Mouse (Mus musculus): ENCODE results near the gene Plxnb2.

GRCm38 (mm10) chr15:89127364-89127940, 53.1 kb downstream of the Plxnb2 start:
- no peak for TF ChIP-seq CTCF (IDR thresholded peaks at IDR 0.05; ENCODE audit: extremely low read depth, insufficient read length, insufficient replicate concordance, low read depth, low read length)
- TF ChIP-seq POLR2A (IDR thresholded peaks at IDR 0.05; ENCODE audit: low read depth, low read length): no peak

All from small intestine, adult 2 months (tissue).